Mouse (Mus musculus): ENCODE measurements around the gene Cenpt.
A peak's percentile ranks its signal among the peaks of the same experiment; 100 is the strongest.
"Not testable (repeated sequence)": the region's sequence is repeated elsewhere in the genome, so short reads cannot be mapped to it uniquely, and the experiment has no call there.

The Cenpt gene

DNA sequence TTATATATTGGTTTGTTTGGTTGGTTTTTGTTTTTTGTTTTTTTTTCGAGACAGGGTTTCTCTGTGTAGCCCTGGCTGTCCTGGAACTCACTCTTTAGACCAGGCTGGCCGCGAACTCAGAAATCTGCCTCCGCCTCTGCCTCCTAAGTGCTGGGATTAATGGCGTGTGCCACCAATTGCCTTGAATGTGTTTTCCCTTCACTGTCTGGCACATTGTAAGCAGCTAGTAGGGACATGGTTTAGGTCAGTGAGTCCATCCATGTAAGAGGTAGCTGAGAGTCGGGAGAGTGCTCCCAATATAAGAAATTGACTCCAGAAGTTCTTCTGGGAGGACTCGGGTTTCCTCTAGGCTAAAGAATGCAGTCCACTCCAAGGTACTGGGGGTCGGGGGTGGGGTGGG, 1.2 kb upstream of the Cenpt start:
- DNase-seq, result peak; percentile 58

DNA sequence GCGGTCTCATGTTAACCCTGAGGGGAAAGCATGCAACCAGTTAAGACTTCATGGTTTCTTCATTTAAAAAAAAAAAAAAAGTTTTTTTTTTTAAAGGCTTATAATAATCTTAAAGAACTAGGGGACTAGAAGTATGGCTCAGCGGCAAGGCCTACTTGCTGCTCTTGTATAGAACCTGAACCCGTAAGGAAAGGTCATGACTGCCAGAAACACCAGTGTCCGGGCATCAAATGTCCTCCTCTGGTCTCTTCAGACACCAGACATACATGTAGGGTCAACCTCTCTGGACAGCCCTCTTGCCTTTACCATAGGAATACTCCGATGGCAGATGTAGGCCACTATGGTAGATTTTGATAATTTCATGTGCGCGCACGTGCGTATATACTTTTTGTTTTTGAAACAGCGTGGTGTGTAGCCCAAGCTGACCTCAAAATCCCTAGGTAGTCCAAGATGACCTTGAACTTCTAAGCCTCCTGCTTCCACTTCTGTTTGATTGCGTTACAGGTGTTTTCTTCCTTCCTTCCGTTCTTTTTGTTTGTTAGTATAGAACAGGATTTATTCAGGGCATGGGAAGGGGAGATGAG, 840 bp downstream of the Cenpt start:
- DNase-seq, result peak; percentile 42

DNA sequence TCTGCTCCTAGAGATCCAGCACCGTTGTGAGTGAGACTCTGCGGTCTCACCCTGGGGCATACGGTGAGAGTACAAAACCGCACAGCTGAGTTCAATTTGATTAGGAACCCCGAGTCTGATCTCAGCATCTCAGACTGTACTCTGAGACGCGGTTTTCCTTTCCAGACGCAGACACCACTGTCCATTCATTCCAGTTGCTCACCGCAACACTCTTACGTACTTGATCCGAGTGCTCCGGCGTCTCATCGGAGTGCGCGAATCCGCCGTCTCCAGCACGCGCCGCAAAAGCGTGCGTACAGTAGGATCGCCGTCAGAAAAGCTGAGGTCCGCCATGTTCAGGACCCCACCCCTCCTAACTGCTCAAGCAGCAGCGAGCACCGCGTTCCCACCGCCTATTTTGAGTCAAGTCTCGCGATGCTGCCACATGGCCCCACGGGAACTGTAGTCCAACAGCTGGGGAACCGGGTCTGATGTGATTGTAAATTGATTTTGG, 1.4 kb downstream of the Cenpt start:
- peak; percentile 80 for DNase-seq

DNA sequence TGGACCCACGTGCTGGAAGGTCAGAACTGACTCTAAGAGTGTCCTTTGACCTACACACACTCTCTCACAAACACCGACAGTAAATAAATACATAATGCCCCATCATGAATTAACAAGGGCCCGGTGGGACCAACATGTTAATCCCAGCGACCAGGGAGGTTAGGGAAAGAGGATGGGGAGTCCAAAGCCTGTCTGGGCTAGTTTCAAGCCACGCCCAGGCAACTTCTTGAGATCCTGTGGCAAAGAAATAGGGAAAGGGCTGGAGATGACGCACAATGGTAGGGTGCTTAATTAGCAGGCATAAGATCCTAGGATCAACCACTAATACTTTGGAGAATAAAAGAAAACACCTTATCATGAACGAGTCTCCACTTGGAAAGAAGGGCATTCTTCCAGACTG, 2.5 kb downstream of the Cenpt start:
- no peak for DNase-seq

DNA sequence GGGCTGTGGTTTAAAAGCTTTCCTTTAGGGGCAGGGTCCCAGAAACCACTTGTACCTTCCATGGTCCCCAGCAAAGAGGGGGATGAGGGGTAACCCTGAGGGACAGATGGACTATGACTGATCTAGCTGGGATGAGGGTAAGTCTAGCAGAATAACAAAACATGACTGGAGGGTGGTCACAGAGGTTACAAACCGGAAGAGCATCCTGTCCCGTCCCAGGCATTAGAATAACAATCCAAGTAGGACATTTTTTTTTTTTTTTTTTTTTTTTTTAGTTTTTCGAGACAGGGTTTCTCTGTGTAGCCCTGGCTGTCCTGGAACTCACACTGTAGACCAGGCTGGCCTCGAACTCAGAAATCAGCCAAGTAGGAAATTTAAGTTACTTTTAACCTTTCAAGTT, 3.1 kb downstream of the Cenpt start:
- no peak for DNase-seq

DNA sequence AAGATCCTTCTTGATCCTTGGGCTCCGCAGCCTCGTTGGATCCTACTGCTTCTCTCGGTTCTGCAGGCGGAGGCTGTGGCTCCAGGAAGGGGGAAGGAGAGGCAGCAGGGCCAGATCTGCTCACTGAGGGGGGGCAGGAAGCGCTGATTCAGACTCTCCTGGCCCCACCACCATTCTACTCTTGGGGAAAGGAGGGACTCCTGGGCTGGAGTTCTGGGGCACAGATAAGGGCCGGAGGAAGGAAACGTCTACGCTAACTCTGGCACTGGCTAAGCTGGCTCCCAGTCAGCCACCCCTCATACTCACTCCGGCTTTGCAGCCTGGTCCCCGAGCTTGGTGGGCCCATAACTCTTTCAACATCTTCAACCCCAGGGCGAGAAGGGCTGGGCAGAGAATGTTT, 6.4 kb downstream of the Cenpt start:
- no peak for DNase-seq

DNA sequence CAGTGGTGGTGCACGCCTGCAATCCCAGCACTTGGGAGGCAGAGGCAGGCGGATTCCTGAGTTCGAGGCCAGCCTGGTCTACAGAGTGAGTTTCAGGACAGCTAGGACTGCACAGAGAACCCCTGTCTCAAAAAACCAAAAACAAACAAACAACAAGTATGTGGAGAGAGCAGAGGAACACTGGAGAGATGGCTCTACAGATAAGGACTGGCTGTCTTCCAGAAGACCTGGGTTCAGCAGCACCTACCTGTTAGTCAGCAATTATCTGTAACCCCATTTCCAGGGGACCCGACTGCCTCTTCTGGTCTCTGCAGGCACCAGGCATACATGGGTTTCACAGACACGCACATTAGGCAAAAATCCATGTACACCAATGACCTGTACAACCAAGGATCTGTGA, 13.9 kb downstream of the Cenpt start:
- DNase-seq, result no peak

DNA sequence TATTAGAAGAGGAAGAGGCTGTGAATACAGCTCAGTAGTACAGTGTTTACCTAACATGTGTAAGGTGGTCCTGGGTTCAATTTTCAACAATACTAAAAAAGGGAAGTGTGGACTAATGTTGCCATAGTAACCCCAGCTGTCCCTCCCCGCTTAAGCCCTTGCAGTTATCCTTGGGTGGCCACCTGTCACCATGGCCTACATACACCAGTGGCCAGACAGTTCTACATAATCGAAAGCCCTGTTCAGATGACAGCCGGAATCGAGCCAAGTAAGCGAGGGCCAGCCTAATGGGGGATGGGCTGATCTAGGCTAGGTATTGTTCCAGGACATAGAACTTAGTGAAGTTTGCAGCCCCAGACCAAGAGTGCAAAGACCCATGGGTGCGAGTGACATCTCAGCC, 16.1 kb downstream of the Cenpt start:
- peak; percentile 28 for DNase-seq

DNA sequence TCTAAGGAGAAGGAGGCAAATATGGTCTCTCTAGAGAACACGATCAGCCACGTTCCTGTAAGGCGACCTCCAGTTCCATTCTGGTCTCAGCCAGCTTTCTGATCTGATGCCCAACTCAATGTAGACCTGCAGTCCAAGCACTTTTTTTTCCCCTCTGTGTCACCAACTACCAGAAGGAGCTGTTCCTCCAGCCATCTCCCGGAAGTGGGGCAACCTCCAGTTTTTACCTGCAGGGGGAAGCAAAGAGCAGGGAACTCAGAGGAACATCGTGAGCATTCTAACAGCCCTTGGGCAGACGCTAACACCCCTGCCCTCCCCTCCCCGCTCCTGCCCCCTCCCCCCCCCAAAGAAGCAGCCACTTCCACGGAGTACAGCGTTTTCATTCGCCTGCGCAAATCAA, 17.8 kb downstream of the Cenpt start:
- DNase-seq, result no peak

DNA sequence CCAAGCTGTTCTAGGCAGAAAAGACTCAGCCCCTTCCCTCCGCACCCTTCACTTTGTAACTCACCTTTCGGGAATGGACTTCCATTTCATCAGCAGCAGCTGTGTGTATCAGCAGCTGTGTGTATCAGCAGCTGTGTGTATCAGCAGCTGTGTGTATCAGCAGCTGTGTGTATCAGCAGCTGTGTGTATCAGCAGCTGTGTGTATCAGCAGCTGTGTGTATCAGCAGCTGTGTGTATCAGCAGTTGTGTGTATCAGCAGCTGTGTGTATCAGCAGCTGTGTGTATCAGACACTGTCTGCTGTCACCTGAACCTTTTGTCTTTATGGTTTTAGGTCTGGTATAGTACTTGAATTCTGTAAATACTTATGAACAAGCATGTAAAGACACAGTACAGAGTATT, 19.3 kb downstream of the Cenpt start:
- not testable (repeated sequence) for DNase-seq

DNA sequence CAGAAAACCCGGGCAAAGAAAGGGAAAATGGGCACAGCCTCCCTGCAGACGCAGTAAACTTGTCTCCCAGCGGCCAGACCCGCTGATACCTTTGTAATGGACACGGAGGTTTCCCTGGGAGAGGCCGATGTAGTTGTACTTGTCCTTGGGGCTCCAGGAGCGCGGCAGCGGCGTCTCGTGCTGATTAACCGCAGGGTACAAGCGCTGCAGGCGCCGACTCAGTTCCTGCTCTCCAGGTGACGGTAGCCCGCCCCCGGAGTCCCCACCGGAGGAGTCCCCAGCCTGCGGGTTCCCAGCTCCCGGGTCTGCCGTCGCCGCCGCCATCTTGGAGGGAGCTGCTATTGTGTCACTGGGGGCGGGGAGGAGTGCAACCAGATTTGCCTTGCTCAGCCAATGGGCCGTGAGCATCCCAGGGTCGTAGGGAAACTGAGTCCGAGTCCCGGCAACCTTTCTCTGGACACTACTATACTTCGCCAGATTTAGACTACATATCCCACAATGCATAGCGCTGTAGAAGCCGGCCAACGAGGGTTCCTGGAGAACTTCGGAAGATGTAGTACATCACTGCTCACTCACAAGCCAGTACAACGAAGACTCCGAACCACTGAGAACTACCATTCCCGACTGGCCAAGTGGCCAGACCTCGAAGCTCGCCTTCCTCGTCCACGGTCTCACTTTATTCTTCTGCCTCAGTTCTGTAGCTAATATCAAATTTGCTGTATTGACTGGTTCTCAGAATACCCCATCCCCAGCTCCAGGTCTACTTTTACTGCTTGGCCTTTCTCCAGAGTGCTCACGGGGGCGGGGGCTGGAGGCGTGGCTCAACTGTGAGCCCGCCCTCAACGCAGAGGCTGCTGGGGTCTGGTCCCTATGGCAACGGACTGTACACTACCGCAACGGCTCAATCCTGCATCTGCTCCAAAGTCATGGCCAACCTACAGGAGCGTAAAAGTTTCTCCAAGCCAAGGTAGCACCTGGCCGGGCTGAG, 25.9 kb downstream of the Cenpt start, which contains the start of the genes Ranbp10 and Tsnaxip1:
Gene Ranbp10, minus strand, starts transcription at position 490 of the 988 bp plus-strand sequence.
Gene Tsnaxip1, plus strand, starts transcription at position 871 of the 988 bp plus-strand sequence.
- peak; percentile 98 for DNase-seq

DNA sequence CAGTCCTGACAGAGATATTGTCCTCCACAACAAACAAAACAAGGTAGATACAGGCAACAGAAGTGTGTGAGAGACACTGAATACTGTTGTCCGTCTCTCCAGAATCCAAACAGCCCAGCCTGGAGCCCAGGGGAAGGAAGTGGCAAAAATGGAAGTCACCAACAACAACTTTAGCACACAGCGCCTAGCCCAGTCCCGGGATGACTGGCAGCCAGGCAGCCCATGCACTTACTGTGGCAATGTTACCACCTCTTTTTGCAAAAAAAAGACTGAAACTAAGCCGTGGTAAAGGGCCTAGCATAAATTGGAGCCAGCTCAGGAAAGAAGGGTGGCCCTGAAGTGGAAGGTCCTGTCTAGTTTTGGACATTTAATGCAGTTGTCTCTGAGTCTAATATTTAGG, 26.7 kb downstream of the Cenpt start:
- DNase-seq, result no peak

DNA sequence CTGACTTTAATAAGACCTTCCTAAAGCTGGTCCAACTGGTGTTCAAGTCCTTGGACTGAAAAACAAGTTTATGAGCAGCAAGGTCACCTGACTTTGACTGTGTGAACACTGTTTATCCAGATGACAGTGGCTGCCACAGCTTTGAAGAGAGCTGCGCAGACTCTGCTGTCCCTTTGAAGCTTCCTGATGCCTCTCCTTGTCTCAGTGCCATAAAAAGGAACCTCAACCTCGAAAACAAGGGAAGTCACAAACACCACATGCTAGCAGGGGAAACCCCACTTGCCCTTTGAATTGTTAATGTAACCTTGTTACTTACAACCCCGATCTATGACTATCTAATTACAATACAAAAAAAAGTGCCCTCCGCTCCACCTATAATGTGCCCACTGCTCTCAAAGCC, 27.6 kb downstream of the Cenpt start:
- no peak for DNase-seq

DNA sequence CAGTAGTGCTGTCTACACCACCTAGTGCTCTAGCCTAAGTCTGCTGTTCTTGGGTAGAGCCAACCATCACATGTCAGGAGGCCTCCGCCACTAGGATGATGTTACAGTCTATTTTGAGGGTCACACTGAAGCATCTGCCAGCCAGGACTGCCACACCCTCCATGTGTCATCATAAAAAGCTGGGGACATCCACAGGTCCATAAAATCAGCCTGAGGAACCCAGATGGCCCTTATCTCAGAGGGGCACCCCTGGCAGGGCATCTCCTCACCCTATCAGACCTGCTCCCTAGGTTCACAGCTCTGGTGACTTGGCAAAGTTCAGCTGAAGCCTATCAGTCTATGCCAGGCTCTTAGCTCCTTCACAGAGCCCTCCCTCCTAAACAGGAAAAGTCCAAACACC, 32.2 kb downstream of the Cenpt start:
- no peak for DNase-seq

DNA sequence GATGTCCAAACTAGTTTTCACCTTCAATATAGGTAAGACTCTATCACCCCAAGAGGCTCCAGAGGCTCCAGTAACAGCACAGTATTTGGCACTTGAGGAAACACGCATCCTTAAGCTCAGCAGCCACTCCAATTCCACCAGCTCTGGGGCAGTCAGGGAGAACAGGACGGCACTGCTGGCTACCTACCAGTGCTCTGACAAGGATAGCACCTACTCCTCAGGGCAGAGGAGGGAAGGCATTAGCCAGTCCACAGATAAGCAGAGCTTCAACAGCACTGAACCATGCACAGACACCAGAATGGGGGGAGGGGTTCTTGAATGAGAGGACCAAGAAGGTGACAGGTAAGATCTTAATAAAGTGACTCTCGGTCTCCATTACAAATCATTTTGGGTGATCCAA, 33.4 kb downstream of the Cenpt start:
- no peak for DNase-seq

DNA sequence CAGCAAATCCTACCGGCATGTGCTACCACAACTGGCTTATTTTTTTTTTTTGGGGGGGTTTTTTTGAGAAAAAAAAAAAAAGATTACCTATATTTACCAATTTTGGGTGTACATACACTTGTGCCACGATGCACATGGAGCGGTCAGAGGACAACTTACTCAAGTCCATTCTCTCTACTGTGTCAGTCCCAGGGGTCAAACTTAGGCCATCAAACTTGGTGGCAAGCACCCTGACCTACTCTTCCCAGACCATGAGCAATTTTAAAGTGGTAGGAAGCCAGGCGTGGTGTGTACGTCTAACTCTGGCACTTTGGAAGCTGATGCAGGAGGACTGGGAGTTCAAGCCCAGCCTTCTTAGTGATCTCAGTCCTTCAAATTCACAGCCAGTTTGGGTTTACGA, 39.8 kb downstream of the Cenpt start:
- no peak for DNase-seq

DNA sequence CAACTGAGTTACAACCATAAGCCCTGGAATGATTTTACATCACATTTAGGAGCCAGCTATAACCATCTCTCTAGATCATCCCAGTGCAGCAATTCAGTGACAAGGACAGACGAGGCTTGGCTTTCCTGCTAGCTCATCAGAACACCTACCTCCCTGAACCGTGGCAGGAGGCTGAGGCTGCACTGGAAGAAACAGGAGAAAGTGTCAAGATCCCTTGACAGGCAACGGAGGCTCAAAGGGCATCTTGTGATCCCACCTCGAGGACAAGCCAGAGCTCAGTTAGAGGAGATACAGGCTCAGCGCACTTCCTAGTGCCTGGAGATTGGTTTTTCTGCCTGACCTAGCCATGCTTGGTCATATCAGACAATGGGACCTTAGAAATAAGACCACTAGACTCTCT, 40.6 kb downstream of the Cenpt start:
- DNase-seq, result no peak

DNA sequence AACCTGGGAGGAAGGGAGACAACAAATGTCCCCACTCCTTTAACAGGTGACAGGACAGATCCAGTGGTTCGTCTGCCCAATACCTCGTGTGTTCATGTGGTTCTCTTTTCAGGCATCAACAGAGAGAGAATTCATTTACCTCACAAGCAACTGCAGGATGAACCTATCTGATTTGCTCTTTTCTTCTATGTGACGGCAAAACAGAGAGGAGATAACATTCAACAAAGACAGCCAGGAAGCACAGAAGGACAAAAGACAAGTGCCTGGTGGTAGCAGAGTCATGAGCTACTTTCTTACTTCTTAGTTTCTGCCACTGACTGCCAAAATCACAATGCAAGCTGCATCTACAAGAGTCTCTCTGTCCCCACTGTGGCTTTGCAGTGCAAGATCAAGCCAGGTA, 41.5 kb downstream of the Cenpt start:
- DNase-seq, result no peak

DNA sequence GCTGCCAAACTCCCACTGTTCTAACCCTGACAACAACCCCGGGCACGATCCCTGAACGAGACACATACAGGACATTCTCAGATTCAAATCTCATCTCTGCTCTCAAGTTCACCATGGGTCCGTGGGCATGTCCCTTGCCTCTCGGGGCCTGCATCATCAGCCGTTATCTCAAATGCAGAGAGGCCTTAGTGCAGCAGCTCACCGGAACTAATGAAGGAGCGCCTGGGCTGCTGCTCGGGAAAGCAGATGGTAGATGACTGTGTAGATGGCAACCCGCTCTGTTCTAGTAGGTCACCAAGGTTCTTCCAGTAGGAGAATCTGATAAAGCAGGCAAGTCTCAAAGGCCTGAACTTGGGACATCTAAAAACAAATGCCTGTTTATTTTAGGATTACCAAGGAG, 42.0 kb downstream of the Cenpt start:
- DNase-seq, result no peak

DNA sequence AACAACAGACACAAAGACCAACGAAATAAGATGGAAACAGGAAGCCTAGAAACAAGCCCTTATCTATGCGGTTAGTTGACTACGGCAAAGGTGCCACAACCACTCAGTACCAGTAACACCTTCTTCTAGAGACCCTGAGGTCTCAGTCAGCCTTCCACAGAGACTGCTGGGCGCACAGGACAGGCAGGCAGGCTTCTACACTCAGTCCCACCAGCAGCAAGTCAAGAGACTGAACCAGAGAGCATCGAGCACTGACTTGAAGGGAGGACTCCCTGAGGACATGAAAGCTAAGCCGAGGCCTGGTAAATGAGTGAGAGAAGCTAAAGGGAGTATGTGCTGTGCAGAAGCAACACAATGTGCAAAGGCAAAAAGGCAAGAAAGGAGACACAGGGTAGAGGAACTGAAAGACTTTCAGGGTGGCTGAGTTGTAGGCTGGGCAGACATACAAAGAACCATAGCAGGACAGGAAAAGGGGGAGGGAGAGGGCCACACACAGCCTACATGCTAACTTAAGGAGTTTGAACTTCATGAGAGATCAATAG, 42.8 kb downstream of the Cenpt start:
- no peak for DNase-seq

DNA sequence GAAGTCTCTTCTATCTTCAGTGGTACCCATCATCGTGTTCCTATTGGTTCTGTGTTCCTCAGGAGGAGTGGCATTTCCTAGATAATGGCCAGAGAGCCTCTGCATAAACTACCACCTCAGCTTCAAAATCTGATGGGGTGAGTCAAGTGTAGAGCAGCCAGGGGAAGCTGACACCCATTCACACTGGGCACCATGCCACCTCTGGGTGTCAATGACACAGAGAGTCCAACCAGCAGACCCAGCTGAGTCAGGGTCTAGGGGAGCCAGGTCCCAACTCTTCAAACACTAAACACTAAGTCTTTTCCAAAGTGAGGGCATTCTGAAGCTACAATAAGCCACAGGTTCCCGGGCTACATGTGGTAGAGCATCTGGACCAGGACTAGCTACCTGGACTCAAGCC, 44.6 kb downstream of the Cenpt start:
- DNase-seq, result no peak

DNA sequence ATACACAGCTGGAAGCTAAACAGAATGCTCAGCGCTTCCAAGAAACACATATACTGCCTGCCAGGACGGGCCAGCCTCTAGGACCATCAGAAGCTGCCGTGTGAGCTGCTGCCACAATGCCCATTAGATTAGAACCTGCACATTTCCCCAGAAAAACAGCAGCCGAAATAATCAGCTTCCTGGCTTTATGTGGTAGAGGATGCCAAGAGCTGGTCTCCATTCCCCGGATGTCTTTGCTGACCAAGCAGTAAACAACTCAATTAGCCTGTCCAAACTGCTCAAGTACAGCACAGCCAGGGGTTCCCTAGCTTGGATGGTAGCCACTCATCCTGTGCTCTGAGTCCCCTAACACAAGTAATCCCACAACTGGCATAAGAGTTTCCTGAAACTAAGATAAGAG, 45.3 kb downstream of the Cenpt start:
- no peak for DNase-seq

DNA sequence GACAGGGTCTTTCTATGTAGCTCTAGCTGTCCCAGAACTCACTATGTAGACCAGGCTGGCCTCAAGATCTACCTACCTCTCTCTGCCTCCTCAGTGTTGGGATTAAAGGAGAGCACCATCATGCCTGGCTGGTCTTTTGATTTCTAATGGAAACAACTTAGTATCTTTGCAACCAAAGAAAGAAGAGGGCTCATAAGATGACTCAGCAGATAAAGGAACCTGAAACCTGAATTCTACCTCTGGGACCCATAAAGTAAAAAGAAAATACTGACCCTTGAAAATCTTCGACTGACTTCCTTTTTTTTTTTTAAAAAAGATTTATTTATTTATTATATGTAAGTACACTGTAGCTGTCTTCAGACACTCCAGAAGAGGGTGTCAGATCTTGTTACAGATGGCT, 47.1 kb downstream of the Cenpt start:
- DNase-seq, result no peak

DNA sequence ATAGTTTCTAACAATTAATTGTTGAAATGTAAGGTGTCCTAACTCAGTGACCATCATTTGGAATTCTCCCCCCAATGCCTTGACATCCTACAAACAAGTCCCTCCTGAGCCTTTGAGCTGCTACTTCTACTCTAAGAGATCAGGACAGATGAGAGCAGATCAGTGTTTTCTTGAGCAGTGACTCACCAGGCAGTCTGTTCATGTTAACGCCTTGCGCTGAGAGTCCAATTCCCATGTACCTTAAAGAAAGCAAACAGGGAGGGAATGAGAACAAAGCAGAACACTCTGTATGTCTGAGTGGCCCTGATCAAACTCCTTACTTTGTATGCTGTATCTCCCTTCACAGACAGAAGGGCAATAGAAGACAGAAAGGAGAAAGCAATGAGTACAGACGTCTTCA, 47.7 kb downstream of the Cenpt start:
- no peak for DNase-seq

All from cerebellum, adult 11-12 months (tissue).